Mouse (Mus musculus) kidney, embryonic 14.5 days (tissue): ENCODE data around the gene Csnk1g2. TPM values are rescaled to one million over a fixed set of nuclear protein-coding genes. Genes with fewer than 3 reads are reported as not detected.

ENCODE experiments used
- ATAC-seq: fragments of 200-750 bp; cut with Nextera tagmentation; 2 replicates; pipeline ENCODE4 v1.8.0; 2017; ENCODE audit warnings: moderate number of reproducible peaks, mild to moderate bottlenecking, moderate TSS enrichment, moderate library complexity; ENCODE audit not compliant: low FRiP score, low TSS enrichment
- H3K27ac ChIP-seq: fragments of 300-500 bp; sonication (generic); 2 replicates; pipeline ENCODE4 v1.5.1; 2014; ENCODE audit warnings: low read depth, mild to moderate bottlenecking, low read length, moderate library complexity, mixed read lengths
- H3K27me3 ChIP-seq: fragments of 300-500 bp; sonication (generic); 2 replicates; pipeline ENCODE4 v1.6.1; 2014; ENCODE audit warnings: mild to moderate bottlenecking, low read length; ENCODE audit not compliant: control insufficient read depth, insufficient read depth
- H3K36me3 ChIP-seq: fragments of 300-500 bp; sonication (generic); 2 replicates; pipeline ENCODE4 v1.6.1; 2014; ENCODE audit warnings: low read length, mixed read lengths; ENCODE audit not compliant: control insufficient read depth, insufficient read depth
- H3K4me1 ChIP-seq: fragments of 300-500 bp; sonication (generic); 2 replicates; pipeline ENCODE4 v1.6.1; 2014; ENCODE audit warnings: low read length, mixed read lengths; ENCODE audit not compliant: control insufficient read depth, insufficient read depth
- H3K4me2 ChIP-seq: fragments of 300-500 bp; sonication (generic); replicated peaks from 2 replicates; pipeline ENCODE4 v1.6.1; 2014; ENCODE audit warnings: low read depth, mild to moderate bottlenecking, low read length
- H3K4me3 ChIP-seq: fragments of 300-500 bp; sonication (generic); 2 replicates; pipeline ENCODE4 v1.5.1; 2014; ENCODE audit warnings: mild to moderate bottlenecking, low read length
- H3K9ac ChIP-seq: fragments of 300-500 bp; sonication (generic); 2 replicates; pipeline ENCODE4 v1.6.1; 2014; ENCODE audit warnings: low read depth, mild to moderate bottlenecking, low read length, moderate library complexity
- H3K9me3 ChIP-seq: fragments of 300-500 bp; sonication (generic); 2 replicates; pipeline ENCODE4 v1.6.1; 2016; ENCODE audit warnings: low read length; ENCODE audit not compliant: control insufficient read depth
- WGBS: fragments of 180-500 bp; shearing (Covaris S2); extraction: QIAGEN DNeasy Blood & Tissue Kit; methylation state at CpG from one replicate; pipeline ENCODE4 v1.1.7; 2014; 5-methylcytosine and 5-hydroxymethylcytosine counted together
- polyA plus RNA-seq: library from polyadenylated mRNA; unstranded; fragments of >200 nt; fragmentation: Nextera tagmentation; extraction: Ambion mirVana; gene quantifications from 2 replicates; pipeline ENCODE4 v1.2.1, GENCODE M21; 2014

Csnk1g2 gene
- polyA plus RNA-seq, 1 experiment from 2014 or later = 127 TPM

GRCm38 (mm10) chr10:80606737-80607350 lies 15.8 kb upstream of the Csnk1g2 start:
- peaks cover 11% of the 10 kb centered on the region for H3K4me1 ChIP-seq
- no peak overlapping the region for H3K4me3 ChIP-seq
- no peak overlapping the region for H3K9ac ChIP-seq
- peaks cover 34% of the 10 kb centered on the region for H3K36me3 ChIP-seq
- H3K27ac ChIP-seq = no peak overlapping the region
- H3K27me3 ChIP-seq = no peaks in the 10 kb centered on the region
- no peak overlapping the region for H3K4me2 ChIP-seq
- ATAC-seq = no peak
- 95% methylated on average over 34 of the region's 34 CpGs for WGBS
- no peaks in the 10 kb centered on the region for H3K9me3 ChIP-seq

GRCm38 (mm10) chr10:80608435-80608834 lies 14.2 kb upstream of the Csnk1g2 start:
- whole genome bisulfite sequencing = 91% methylated on average over 3 of the region's 3 CpGs
- Histone ChIP-seq H3K27ac (no peak overlapping the region), H3K27me3 (no peaks in the 10 kb centered on the region), H3K4me1 (peaks cover 10% of the 10 kb centered on the region), H3K36me3 (peaks cover 47% of the 10 kb centered on the region), H3K9me3 (no peaks in the 10 kb centered on the region), H3K9ac (no peak overlapping the region), H3K4me3 (no peak overlapping the region), H3K4me2 (no peak overlapping the region)
- ATAC-seq = no peak

DNA sequence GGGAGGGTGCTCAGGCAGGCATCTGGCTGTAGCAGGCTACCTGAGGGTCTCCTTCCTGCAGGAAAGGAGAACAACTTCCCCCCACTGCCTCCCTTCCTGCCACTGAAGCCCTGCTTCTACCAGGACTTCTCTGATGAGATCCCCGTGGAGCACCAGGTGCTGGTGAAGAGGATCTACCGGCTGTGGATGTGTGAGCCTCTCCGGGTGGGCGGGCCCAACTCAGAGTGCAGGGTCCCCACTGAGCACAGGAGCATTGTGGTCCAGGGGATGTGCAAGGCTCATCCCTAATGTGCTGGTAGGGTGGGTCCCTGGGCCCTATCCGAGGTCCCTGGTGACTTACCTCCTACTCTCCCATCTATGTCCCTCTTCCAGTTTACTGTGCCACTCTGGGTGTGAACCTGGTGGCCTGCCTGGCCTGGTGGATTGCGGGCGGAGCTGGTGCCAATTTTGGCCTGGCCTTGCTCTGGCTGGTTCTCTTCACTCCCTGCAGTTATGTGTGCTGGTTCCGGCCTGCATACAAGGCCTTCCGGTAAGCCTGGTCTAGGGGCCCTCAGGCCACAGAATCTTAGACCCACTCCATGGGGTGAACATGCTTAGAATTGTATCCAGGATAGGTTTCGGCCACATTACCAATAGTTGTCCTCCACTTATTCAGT lies 13.2 kb upstream of the Csnk1g2 start:
- H3K9me3 ChIP-seq = no peaks in the 10 kb centered on the region
- no peak overlapping the region for H3K27ac ChIP-seq
- ATAC-seq = no peak
- no peak overlapping the region for H3K4me3 ChIP-seq
- H3K4me2 ChIP-seq = no peak overlapping the region
- peaks cover 55% of the 10 kb centered on the region for H3K36me3 ChIP-seq
- no peaks in the 10 kb centered on the region for H3K27me3 ChIP-seq
- H3K9ac ChIP-seq = no peak overlapping the region
- 90% methylated on average over 10 of the region's 10 CpGs for WGBS
- 0 out of 2 replicates have a peak, but pooled peaks cover 2% of the 10 kb centered on the region for H3K4me1 ChIP-seq

- 92% methylated on average over 9 of the region's 9 CpGs for WGBS
- no peaks in the 10 kb centered on the region for H3K27me3 ChIP-seq
- H3K4me1 ChIP-seq = 0 out of 2 replicates have a peak, but pooled peaks cover under 1% of the 10 kb centered on the region
- no peak for ATAC-seq
- H3K4me3 ChIP-seq = no peak overlapping the region
- H3K27ac ChIP-seq = no peak overlapping the region
- no peak overlapping the region for H3K9ac ChIP-seq
- no peak overlapping the region for H3K4me2 ChIP-seq
- no peaks in the 10 kb centered on the region for H3K9me3 ChIP-seq
- H3K36me3 ChIP-seq = peaks cover 64% of the 10 kb centered on the region
These were observed 12.4 kb upstream of the Csnk1g2 start for GRCm38 (mm10) chr10:80610116-80610785.

DNA sequence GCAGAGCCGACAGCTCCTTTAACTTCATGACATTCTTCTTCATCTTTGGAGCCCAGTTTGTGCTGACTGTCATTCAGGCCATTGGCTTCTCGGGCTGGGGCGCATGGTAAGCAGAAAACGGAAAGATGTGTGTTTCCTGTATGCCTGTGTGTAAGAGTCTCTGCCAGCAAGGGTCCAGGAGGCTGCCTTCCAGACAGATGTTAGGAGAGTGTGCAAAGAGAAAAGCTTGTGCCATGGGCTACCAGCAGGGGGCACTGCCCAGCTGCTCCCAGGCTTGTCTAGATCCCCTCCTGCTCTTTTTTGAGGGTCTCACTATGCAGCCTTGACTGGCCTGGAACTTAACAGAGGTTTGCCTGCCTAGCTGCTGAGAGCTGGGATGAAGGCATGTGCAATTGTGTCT lies 11.6 kb upstream of the Csnk1g2 start:
- H3K36me3 ChIP-seq = peaks cover 71% of the 10 kb centered on the region
- H3K4me3 ChIP-seq = no peak overlapping the region
- no peaks in the 10 kb centered on the region for H3K4me1 ChIP-seq
- H3K27me3 ChIP-seq = no peaks in the 10 kb centered on the region
- no peak overlapping the region for H3K9ac ChIP-seq
- no peak overlapping the region for H3K27ac ChIP-seq
- WGBS = 76% methylated on average over 4 of the region's 4 CpGs
- ATAC-seq = no peak
- H3K4me2 ChIP-seq = no peak overlapping the region
- H3K9me3 ChIP-seq = no peaks in the 10 kb centered on the region

- Histone ChIP-seq H3K27ac (no peak overlapping the region), H3K4me1 (no peaks in the 10 kb centered on the region), H3K36me3 (peaks cover 67% of the 10 kb centered on the region), H3K4me2 (no peak overlapping the region), H3K4me3 (no peak overlapping the region), H3K9me3 (no peaks in the 10 kb centered on the region), H3K27me3 (no peaks in the 10 kb centered on the region), H3K9ac (no peak overlapping the region)
- no peak for ATAC-seq
- WGBS = 94% methylated on average over 3 of the region's 3 CpGs
These were observed 10.7 kb upstream of the Csnk1g2 start for GRCm38 (mm10) chr10:80611905-80612304.

DNA sequence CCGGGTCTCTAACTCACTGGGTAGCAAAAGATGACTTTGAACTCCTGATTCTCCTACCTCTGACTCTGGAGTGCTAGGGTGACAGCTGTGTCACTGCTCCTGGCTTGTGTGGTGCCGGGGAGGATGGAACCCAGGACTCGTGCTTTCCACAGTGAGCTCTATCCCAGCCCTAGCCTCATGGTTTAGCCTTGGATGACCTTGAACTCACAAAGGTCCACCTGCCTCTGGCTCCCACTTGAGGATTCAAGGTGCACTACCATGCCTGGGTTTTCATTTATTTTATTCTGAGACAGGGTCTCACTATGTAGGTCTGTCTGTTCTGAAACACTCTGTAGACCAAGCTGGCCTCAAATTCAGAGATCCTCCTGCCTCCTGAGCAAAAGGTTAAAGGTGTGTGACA lies 8.8 kb upstream of the Csnk1g2 start:
- no peak overlapping the region for H3K9ac ChIP-seq
- H3K36me3 ChIP-seq = peaks cover 48% of the 10 kb centered on the region
- no peak overlapping the region for H3K4me2 ChIP-seq
- H3K4me3 ChIP-seq = no peak overlapping the region
- WGBS = 91% methylated on average over 3 of the region's 3 CpGs
- H3K27ac ChIP-seq = no peak overlapping the region
- H3K9me3 ChIP-seq = no peaks in the 10 kb centered on the region
- H3K27me3 ChIP-seq = no peaks in the 10 kb centered on the region
- H3K4me1 ChIP-seq = no peaks in the 10 kb centered on the region
- ATAC-seq = no peak

GRCm38 (mm10) chr10:80614351-80614750 lies 8.3 kb upstream of the Csnk1g2 start:
- peaks cover 44% of the 10 kb centered on the region for H3K36me3 ChIP-seq
- no peak overlapping the region for H3K4me2 ChIP-seq
- no peaks in the 10 kb centered on the region for H3K4me1 ChIP-seq
- no peak for ATAC-seq
- H3K27ac ChIP-seq = no peak overlapping the region
- no peaks in the 10 kb centered on the region for H3K9me3 ChIP-seq
- WGBS = 89% methylated on average over 6 of the region's 6 CpGs
- H3K27me3 ChIP-seq = no peaks in the 10 kb centered on the region
- no peak overlapping the region for H3K9ac ChIP-seq
- no peak overlapping the region for H3K4me3 ChIP-seq

GRCm38 (mm10) chr10:80618181-80618580 lies 4.5 kb upstream of the Csnk1g2 start:
- H3K36me3 ChIP-seq = peaks cover 27% of the 10 kb centered on the region
- no peak overlapping the region for H3K9ac ChIP-seq
- H3K27ac ChIP-seq = no peak overlapping the region
- no peaks in the 10 kb centered on the region for H3K9me3 ChIP-seq
- no peak for ATAC-seq
- H3K4me2 ChIP-seq = no peak overlapping the region
- H3K4me3 ChIP-seq = no peak overlapping the region
- WGBS = 60% methylated on average over 9 of the region's 9 CpGs
- H3K4me1 ChIP-seq = peaks cover 3% of the 10 kb centered on the region; the same call in 1 of the 2 replicates
- no peaks in the 10 kb centered on the region for H3K27me3 ChIP-seq
